Mouse (Mus musculus): ENCODE data around the gene Phactr1. TPM values are rescaled to one million over a fixed set of nuclear protein-coding genes. Genes with fewer than 3 reads are reported as not detected.

Phactr1 gene
- polyA plus RNA-seq, 1 experiment, result not detected

GRCm38 (mm10) chr13:42929529-42930235 is 249.3 kb downstream of the Phactr1 start:
- no peak overlapping the region for H3K4me3 ChIP-seq
- peaks cover under 1% of the 10 kb centered on the region for H3K27me3 ChIP-seq (ENCODE audit: control insufficient read depth, insufficient read depth, insufficient read length)
- no peaks in the 10 kb centered on the region for H3K79me2 ChIP-seq (ENCODE audit: control insufficient read depth, insufficient read depth)
- no peak for TF ChIP-seq MAX (IDR thresholded peaks at IDR 0.05; ENCODE audit: low read depth)
- no peak for TF ChIP-seq USF1 (IDR thresholded peaks at IDR 0.05; ENCODE audit: low read depth)
- TF ChIP-seq E2F4 (IDR thresholded peaks at IDR 0.05; ENCODE audit: insufficient read depth), result no peak
- no peak for TF ChIP-seq POLR2AphosphoS2 (IDR thresholded peaks at IDR 0.05; ENCODE audit: insufficient read length, low read depth)
- TF ChIP-seq SRF (IDR thresholded peaks at IDR 0.05; ENCODE audit: control insufficient read depth, insufficient read length, low read depth), result no peak
- no peak for TF ChIP-seq POLR2A (IDR thresholded peaks at IDR 0.05; ENCODE audit: insufficient read length, low read depth)
- TF ChIP-seq REST (IDR thresholded peaks at IDR 0.05; ENCODE audit: insufficient read depth, insufficient read length), result no peak
- TF ChIP-seq CEBPB (IDR thresholded peaks at IDR 0.05; ENCODE audit: insufficient read depth, poor library complexity, severe bottlenecking), result no peak
- no peaks in the 10 kb centered on the region for H3K36me3 ChIP-seq (ENCODE audit: control insufficient read depth, insufficient read depth)
- no peak overlapping the region for H3ac ChIP-seq (ENCODE audit: control insufficient read depth, insufficient read length)
- no peak overlapping the region for H3K4me2 ChIP-seq (ENCODE audit: low read depth)

GRCm38 (mm10) chr13:42932046-42932445 is 251.6 kb downstream of the Phactr1 start:
- Histone ChIP-seq H3K27me3 (ENCODE audit: control insufficient read depth, insufficient read depth, insufficient read length) (peaks cover 5% of the 10 kb centered on the region), H3K4me2 (ENCODE audit: low read depth) (no peak overlapping the region), H3ac (ENCODE audit: control insufficient read depth, insufficient read length) (no peak overlapping the region), H3K79me2 (ENCODE audit: control insufficient read depth, insufficient read depth) (no peaks in the 10 kb centered on the region), H3K36me3 (ENCODE audit: control insufficient read depth, insufficient read depth) (no peaks in the 10 kb centered on the region), H3K4me3 (no peak overlapping the region)
- TF ChIP-seq POLR2AphosphoS2 (IDR thresholded peaks at IDR 0.05; ENCODE audit: insufficient read length, low read depth) (no peak), TCF3 (IDR thresholded peaks at IDR 0.05; ENCODE audit: insufficient read length, low read depth) (no peak), MAX (IDR thresholded peaks at IDR 0.05; ENCODE audit: low read depth) (no peak), E2F4 (IDR thresholded peaks at IDR 0.05; ENCODE audit: insufficient read depth) (no peak), SRF (IDR thresholded peaks at IDR 0.05; ENCODE audit: control insufficient read depth, insufficient read length, low read depth) (no peak), MYOG (IDR thresholded peaks at IDR 0.05; ENCODE audit: control insufficient read depth in 1 of 3, insufficient read depth in 1 of 3, insufficient read length in 2 of 3, low read depth in 2 of 3) (no peak), REST (IDR thresholded peaks at IDR 0.05; ENCODE audit: insufficient read depth, insufficient read length) (no peak), USF1 (IDR thresholded peaks at IDR 0.05; ENCODE audit: low read depth) (no peak), POLR2A (IDR thresholded peaks at IDR 0.05; ENCODE audit: insufficient read length, low read depth) (no peak)

GRCm38 (mm10) chr13:42934538-42935126 is 254.2 kb downstream of the Phactr1 start:
- Histone ChIP-seq H3K4me3 (no peak overlapping the region), H3K4me2 (ENCODE audit: low read depth) (no peak overlapping the region), H3K36me3 (ENCODE audit: control insufficient read depth, insufficient read depth) (no peaks in the 10 kb centered on the region), H3K27me3 (ENCODE audit: control insufficient read depth, insufficient read depth, insufficient read length) (peaks cover 5% of the 10 kb centered on the region), H3K79me2 (ENCODE audit: control insufficient read depth, insufficient read depth) (no peaks in the 10 kb centered on the region), H3ac (ENCODE audit: control insufficient read depth, insufficient read length) (no peak overlapping the region)
- TF ChIP-seq POLR2A (IDR thresholded peaks at IDR 0.05; ENCODE audit: insufficient read length, low read depth) (no peak), MYOD1 (IDR thresholded peaks at IDR 0.05; ENCODE audit: control insufficient read depth in 1 of 3, insufficient read length in 2 of 3, low read depth in 2 of 3) (no peak), CEBPB (IDR thresholded peaks at IDR 0.05; ENCODE audit: insufficient read depth, poor library complexity, severe bottlenecking) (no peak)

GRCm38 (mm10) chr13:42937871-42938270 is 257.4 kb downstream of the Phactr1 start:
- no peak for TF ChIP-seq POLR2AphosphoS2 (IDR thresholded peaks at IDR 0.05; ENCODE audit: insufficient read length, low read depth)
- TF ChIP-seq MAX (IDR thresholded peaks at IDR 0.05; ENCODE audit: low read depth), result no peak
- no peak for TF ChIP-seq SRF (IDR thresholded peaks at IDR 0.05; ENCODE audit: control insufficient read depth, insufficient read length, low read depth)
- no peak for TF ChIP-seq TCF12 (IDR thresholded peaks at IDR 0.05; ENCODE audit: insufficient read depth, poor library complexity, severe bottlenecking)
- TF ChIP-seq REST (IDR thresholded peaks at IDR 0.05; ENCODE audit: insufficient read depth, insufficient read length), result no peak
- TF ChIP-seq CEBPB (IDR thresholded peaks at IDR 0.05; ENCODE audit: insufficient read depth, poor library complexity, severe bottlenecking), result no peak
- Histone ChIP-seq H3ac (ENCODE audit: control insufficient read depth, insufficient read length) (no peak overlapping the region), H3K27me3 (ENCODE audit: control insufficient read depth, insufficient read depth, insufficient read length) (peaks cover 5% of the 10 kb centered on the region), H3K79me2 (ENCODE audit: control insufficient read depth, insufficient read depth) (no peaks in the 10 kb centered on the region), H3K4me3 (no peak overlapping the region), H3K4me2 (ENCODE audit: low read depth) (no peak overlapping the region), H3K36me3 (ENCODE audit: control insufficient read depth, insufficient read depth) (no peaks in the 10 kb centered on the region)

GRCm38 (mm10) chr13:42938346-42938745 is 257.9 kb downstream of the Phactr1 start:
- TF ChIP-seq MYOD1 (IDR thresholded peaks at IDR 0.05; ENCODE audit: control insufficient read depth in 1 of 3, insufficient read length in 2 of 3, low read depth in 2 of 3), result no peak
- no peak for TF ChIP-seq E2F4 (IDR thresholded peaks at IDR 0.05; ENCODE audit: insufficient read depth)
- no peak for TF ChIP-seq SRF (IDR thresholded peaks at IDR 0.05; ENCODE audit: control insufficient read depth, insufficient read length, low read depth)
- TF ChIP-seq POLR2AphosphoS2 (IDR thresholded peaks at IDR 0.05; ENCODE audit: insufficient read length, low read depth), result no peak
- no peak for TF ChIP-seq CEBPB (IDR thresholded peaks at IDR 0.05; ENCODE audit: insufficient read depth, poor library complexity, severe bottlenecking)
- no peak for TF ChIP-seq TCF12 (IDR thresholded peaks at IDR 0.05; ENCODE audit: insufficient read depth, poor library complexity, severe bottlenecking)
- no peak for TF ChIP-seq REST (IDR thresholded peaks at IDR 0.05; ENCODE audit: insufficient read depth, insufficient read length)
- TF ChIP-seq MAX (IDR thresholded peaks at IDR 0.05; ENCODE audit: low read depth), result no peak
- TF ChIP-seq USF1 (IDR thresholded peaks at IDR 0.05; ENCODE audit: low read depth), result no peak
- TF ChIP-seq POLR2A (IDR thresholded peaks at IDR 0.05; ENCODE audit: insufficient read length, low read depth), result no peak
- no peak for TF ChIP-seq TCF3 (IDR thresholded peaks at IDR 0.05; ENCODE audit: insufficient read length, low read depth)
- TF ChIP-seq MYOG (IDR thresholded peaks at IDR 0.05; ENCODE audit: control insufficient read depth in 1 of 3, insufficient read depth in 1 of 3, insufficient read length in 2 of 3, low read depth in 2 of 3), result no peak
- Histone ChIP-seq H3K4me2 (ENCODE audit: low read depth) (no peak overlapping the region), H3ac (ENCODE audit: control insufficient read depth, insufficient read length) (no peak overlapping the region), H3K4me3 (no peak overlapping the region), H3K36me3 (ENCODE audit: control insufficient read depth, insufficient read depth) (no peaks in the 10 kb centered on the region), H3K27me3 (ENCODE audit: control insufficient read depth, insufficient read depth, insufficient read length) (peaks cover 5% of the 10 kb centered on the region), H3K79me2 (ENCODE audit: control insufficient read depth, insufficient read depth) (no peaks in the 10 kb centered on the region)
